Mouse (Mus musculus) urinary bladder, postnatal 4 days (tissue): ENCODE results near the gene Chst11.

Source experiments
- DNase-seq, 2 experiments: peaks; one replicate each; pipeline ENCODE4 v3.0.0; 2021 to 2022; ENCODE audit warnings: low spot score in 2 of 2

Gene Chst11

GRCm38 (mm10) chr10:83145836-83146235 is 160.5 kb downstream of the Chst11 start:
- no peak for DNase-seq

DNA sequence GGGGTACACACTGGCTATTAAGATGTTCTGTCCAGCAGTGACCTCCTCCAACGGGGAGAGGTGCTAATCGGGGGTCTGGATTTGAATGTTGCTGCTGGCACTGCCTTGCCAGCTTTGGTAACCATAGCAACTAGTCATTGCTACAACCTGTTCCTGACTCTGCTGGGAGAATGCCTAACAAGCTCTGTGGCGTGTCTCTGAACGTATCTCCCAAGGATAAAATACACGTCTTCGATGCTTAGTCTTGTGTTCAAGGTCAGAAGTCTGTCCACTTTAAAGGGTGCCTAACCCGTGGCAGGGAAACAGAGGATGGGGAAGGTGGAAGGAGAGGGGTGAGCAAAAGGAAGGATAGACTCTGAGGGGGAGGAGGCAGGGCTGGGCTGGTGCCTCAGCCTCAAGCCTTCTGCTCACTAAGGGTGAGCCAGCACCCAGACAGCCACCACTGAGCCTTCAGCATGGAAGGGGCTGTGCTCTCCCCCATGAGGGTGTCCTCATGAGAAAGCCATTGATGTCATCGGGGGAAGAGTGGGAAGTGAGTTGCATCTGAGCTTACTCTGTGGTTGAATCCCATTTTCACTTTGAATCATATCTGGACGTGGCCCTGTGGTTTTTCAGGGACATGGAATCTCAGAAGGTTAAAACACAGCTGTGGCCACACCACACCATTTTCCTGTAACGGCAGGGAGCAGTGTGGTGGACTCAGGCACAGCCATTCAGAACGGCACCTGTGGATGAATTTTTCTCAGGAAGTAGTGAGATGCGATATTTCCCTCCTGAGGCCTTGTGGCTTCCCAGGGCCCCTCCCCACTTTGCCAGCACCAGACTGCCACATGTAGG is 164.3 kb downstream of the Chst11 start:
- DNase-seq: no peak

GRCm38 (mm10) chr10:83150587-83150986 is 165.3 kb downstream of the Chst11 start:
- no peak for DNase-seq

- DNase-seq: no peak
Measured at GRCm38 (mm10) chr10:83151362-83151761, 166.1 kb downstream of the Chst11 start.

DNA sequence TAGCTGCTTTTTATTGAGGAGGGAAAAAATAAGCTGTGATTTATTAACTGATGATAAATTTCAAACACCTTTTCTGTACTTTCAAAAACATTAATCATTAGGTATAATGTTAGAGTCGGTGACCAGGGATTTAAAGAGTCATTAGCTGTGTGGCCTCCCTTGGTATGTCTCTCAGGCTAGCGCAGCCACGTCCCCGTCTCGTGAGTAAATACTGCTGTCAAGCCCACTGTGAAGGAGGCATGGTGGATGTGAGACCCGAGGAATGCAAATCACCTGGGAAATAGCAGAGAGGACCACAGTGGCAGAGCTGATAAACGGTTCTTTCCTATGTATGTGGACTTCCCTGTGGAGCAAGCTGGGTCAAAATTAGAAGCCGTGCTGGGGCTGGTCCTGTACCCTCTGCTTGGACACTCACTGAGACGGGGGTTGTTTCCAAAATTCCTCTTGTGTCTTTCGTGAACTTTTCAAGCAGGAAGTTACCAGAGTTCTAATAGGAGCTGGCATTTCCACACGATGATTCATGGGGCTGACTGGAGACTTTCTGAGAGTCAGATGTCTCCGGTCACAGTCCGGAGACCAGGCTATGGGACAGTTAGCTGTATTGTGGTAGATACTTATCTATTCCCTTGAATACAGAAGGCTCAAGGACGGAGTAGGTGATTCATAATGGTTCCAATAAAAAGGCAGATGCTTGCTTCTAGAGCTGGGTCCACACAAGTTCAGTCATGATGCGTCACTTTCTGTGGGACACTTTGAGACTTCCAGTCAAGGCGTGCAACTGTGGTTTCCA is 166.8 kb downstream of the Chst11 start:
- no peak for DNase-seq

GRCm38 (mm10) chr10:83152723-83153122 is 167.4 kb downstream of the Chst11 start:
- DNase-seq: no peak

- DNase-seq: no peak
Measured at GRCm38 (mm10) chr10:83153374-83153773, 168.1 kb downstream of the Chst11 start.

DNA sequence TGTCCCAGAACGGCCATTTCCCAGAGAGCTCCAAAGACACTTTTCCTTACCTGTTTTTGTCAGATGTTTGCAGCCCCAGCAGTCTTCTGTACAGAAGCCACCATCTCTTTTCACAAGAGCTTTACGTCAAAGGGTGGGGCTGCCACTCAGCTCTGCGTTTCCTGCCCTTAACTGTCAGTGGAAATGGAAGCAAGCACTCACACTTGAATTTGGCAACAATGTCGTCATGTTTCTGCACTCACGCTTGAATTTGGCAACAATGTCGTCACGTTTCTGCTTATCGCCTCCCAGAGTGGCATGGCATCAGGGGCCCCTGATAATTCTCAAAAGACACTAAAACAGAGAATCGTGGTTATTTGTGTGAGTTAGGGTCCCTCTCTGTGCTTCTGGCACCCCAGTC is 168.6 kb downstream of the Chst11 start:
- no peak for DNase-seq

DNA sequence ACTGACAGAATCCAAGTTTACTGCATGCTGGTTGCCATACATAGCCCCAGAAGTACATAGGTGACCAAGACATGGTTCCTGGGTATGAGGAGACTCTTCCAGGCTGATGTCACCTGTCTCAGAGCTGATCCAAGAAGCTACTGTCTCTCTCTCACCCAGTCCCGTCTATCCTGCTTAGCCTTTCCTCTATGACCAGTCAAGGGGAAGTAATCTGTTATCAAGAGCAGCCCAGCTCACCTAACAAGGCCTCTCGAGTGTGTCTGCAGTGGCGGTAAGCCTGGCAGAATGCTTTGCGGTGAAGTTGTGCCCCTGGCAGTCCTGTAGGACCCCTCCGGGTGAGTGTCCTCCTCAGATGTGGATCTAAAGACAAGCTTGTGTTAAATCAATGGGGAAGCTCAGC is 172.0 kb downstream of the Chst11 start:
- DNase-seq: no peak

GRCm38 (mm10) chr10:83158322-83158721 is 173.0 kb downstream of the Chst11 start:
- DNase-seq: no peak

DNA sequence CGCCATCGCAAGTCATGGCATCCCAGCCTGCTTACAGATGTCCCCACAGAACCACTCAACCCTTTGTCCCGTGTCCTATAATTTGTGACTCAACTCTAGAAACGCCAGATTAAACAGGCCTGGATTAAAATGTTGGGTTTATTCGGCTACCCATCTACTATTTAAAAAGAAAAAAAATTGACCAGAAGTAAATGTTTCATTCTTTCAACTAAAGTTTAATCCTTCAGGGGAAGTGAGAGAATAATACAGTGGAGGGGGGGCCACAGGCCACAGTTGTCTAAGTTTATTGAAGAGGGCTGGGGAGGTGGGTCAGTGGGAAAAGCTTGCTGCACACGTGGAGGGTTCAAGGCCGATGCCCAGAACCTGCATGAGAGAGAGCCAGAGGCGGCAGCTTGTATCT is 173.9 kb downstream of the Chst11 start:
- DNase-seq: no peak

DNA sequence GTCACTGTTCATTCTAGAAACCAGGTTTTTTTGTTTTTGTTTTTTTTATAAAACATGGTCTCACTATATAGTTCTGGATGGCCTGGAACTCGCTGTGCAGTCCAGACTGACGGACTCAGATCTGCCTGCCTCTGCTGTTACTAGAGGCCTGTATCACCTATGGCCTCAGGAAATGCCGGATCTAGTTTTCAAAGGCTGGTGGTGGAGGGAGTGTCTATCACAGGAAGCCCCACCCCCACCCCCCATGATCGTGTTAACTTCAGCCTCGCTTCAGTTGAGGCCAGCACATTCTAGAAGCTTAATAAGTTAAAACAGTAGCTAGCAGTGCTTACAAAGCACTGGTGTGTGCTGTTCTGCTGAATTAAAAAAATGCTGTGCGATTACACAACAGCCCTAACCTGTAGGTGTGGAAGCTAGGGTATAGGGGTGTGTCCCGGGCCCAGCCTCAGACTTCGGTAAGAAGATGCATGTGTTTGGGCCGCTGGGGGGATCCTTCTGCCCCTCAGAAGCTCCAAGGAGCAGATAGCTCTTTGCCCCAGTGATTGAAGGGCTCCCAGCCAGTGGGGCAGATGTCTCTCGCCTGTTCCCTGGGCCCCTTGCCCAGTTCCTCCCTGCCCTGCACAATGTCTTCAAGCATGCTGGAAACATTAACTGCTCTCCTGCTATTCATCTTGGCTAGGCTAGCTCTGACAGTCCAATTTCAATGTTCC is 176.5 kb downstream of the Chst11 start:
- peak in 1 of 2 experiments; percentile 61 for DNase-seq

DNA sequence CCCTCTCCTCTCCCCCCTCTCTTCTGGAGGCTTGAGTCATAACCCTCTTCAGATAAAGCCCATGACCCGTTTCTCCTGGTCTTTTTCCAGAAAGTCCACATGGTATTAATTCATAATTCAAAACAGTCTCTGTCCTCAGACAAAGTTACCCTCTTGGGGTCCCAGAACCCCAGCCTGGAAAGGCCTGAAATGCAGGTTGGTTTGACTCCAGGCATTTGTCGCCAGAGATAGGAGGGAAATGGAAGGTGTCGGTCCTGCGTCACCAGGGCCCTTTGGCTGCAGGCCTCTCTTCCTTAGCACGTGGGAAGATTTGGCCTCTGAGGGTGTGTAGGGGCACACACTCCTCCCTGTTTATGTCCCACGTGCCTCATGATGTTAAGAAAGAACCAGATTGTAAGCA is 178.6 kb downstream of the Chst11 start:
- no peak for DNase-seq

DNA sequence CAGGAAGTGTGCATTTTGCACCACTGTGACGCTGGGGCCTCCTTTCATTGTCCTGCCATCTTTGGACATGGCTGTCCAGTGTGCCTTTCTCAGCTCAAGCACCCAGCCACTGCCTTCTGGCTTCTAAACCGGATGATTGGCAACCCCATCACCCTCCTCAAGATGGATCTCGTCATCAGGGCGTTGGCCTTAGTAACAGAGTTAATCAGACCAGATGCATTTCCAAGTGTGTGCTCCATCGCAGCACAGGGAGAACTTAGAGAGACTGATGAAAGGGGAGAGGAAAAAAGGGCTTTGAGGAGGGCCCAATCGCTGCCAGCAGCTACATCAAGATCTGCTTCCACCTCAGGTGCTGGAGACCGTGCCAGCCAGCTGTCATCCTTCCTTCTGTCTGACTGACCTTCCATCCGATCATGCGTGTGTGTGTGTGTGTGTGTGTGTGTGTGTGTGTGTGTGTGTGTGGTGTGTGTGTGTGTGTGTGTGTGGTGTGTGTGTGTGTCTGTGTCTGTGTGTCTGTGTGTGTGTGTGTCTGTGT is 179.7 kb downstream of the Chst11 start:
- no peak for DNase-seq

GRCm38 (mm10) chr10:83165521-83166243 is 180.4 kb downstream of the Chst11 start:
- DNase-seq: no peak

DNA sequence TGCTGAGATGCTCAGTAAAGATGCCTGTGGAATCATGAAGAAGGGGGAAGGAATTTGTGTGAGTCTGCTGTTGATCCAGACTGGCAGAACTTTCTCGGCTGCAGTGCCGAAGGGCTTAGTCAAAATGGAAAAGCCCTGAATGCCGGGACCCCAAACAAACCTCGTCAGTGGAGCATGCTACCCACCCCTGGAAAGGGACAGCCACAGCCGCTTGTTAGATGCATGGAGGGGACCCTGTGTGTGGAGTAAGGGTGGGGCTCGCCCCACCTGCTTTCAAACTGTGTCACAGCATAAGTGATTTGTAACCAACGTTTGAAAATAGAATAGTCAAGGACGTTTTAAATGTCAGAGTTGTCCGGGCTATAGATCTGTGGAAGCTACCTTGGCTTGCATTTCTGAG is 181.0 kb downstream of the Chst11 start:
- no peak for DNase-seq

GRCm38 (mm10) chr10:83167492-83167891 is 182.2 kb downstream of the Chst11 start:
- no peak for DNase-seq

- peak in 1 of 2 experiments; percentile 31 for DNase-seq
Measured at GRCm38 (mm10) chr10:83168303-83169056, 183.2 kb downstream of the Chst11 start.

DNA sequence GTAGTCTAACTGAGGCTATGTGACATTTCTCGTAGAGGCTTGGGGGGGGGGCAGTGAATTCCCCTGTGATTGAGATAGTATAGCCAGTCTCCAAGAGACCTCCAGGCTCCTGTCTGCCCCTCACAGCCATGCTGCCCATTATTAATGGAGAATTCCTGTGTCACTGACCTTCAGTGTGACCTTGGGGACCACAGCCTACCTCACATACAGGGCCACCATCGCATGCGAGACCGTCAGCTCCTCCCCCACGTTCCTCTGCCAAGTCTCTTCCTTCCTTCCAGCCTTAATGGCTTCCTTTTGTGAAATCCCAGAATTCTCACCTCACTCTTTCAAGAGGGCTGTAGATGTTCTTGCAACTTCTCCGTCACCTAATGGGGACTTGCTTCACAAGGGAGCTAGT is 184.3 kb downstream of the Chst11 start:
- DNase-seq: no peak

GRCm38 (mm10) chr10:83178151-83178550 is 192.9 kb downstream of the Chst11 start:
- no peak for DNase-seq

- peak in 1 of 2 experiments; percentile 28 for DNase-seq
Measured at GRCm38 (mm10) chr10:83178661-83179060, 193.4 kb downstream of the Chst11 start.
